Mouse (Mus musculus): ENCODE data around the gene Hsf2bp. TPM values are rescaled to one million over a fixed set of nuclear protein-coding genes. Genes with fewer than 3 reads are reported as not detected.

Gene Hsf2bp
- total and polyA plus RNA-seq, 3 experiments: 0.34 to 1.0 (median 0.75) TPM

- no peak overlapping the region for H3K4me2 ChIP-seq (ENCODE audit: insufficient read depth, low read depth, poor library complexity, severe bottlenecking)
- peaks cover 92 to 100% of the 10 kb centered on the region in 2 experiments for H3K36me3 ChIP-seq (replicated peaks in 1 of 2; ENCODE audit: control insufficient read depth in 1 of 2, insufficient read depth in 1 of 2, low read length in 1 of 2)
- TF ChIP-seq ZMIZ1 (IDR thresholded peaks at IDR 0.05; ENCODE audit: low read depth, low read length) (no peak), USF1 (IDR thresholded peaks at IDR 0.05; ENCODE audit: low read depth, low read length) (no peak), KAT2A (IDR thresholded peaks at IDR 0.05; ENCODE audit: insufficient replicate concordance, low read length) (no peak), MEF2A (IDR thresholded peaks at IDR 0.05; ENCODE audit: borderline replicate concordance, low read depth, low read length) (no peak), CHD1 (IDR thresholded peaks at IDR 0.05; ENCODE audit: low read depth, low read length) (no peak), E2F4 (IDR thresholded peaks at IDR 0.05; ENCODE audit: insufficient replicate concordance, low read depth, low read length) (no peak), UBTF (IDR thresholded peaks at IDR 0.05; ENCODE audit: low read depth, low read length) (no peak), SMC3 (IDR thresholded peaks at IDR 0.05; ENCODE audit: low read depth, low read length) (no peak), NELFE (IDR thresholded peaks at IDR 0.05; ENCODE audit: low read depth, low read length) (no peak), MYC (IDR thresholded peaks at IDR 0.05; ENCODE audit: low read depth, low read length) (no peak), BHLHE40 (IDR thresholded peaks at IDR 0.05; ENCODE audit: low read depth, low read length) (no peak), TCF12 (IDR thresholded peaks at IDR 0.05; ENCODE audit: low read depth, low read length) (no peak), ETS1 (conservative IDR thresholded peaks at IDR 0.05; ENCODE audit: low read depth, low read length) (no peak), POLR2AphosphoS2 (IDR thresholded peaks at IDR 0.05; ENCODE audit: low read depth, low read length) (no peak), IRF4 (IDR thresholded peaks at IDR 0.05; ENCODE audit: low read depth, low read length) (no peak), MAZ (IDR thresholded peaks at IDR 0.05; ENCODE audit: low read depth, low read length) (no peak), USF2 (conservative IDR thresholded peaks at IDR 0.05; ENCODE audit: low read depth, low read length) (no peak), TBP (conservative IDR thresholded peaks at IDR 0.05; ENCODE audit: low read depth, low read length) (no peak)
- H3K27ac ChIP-seq (ENCODE audit: insufficient read depth, low read depth): no peak overlapping the region
- no peaks in the 10 kb centered on the region; the same call in 1 of the 2 replicates for H3K79me2 ChIP-seq (replicated peaks; ENCODE audit: control insufficient read depth, extremely low read depth, insufficient read depth, poor library complexity, severe bottlenecking)
- DNase-seq (ENCODE audit: extremely low read depth): no peak
- dilution Hi-C loops (cut with MboI; ENCODE audit: extremely low pct_ligation_motif_present, extremely low pct_unique_long_range_greater_than_20kb, low sequenced_read_pairs) (no loop called here), in situ Hi-C loops (cut with MboI; ENCODE audit: low pct_ligation_motif_present, low pct_unique_long_range_greater_than_20kb, low sequenced_read_pairs) (no loop called here)
- no peaks in the 10 kb centered on the region for H3K9me3 ChIP-seq (replicated peaks; ENCODE audit: low read length)
- no peaks in the 10 kb centered on the region for H3K27me3 ChIP-seq (replicated peaks)
- H3K4me1 ChIP-seq (ENCODE audit: control insufficient read depth in 1 of 2, insufficient read depth in 2 of 2): no peaks in the 10 kb centered on the region
- H3K4me3 ChIP-seq (replicated peaks in 1 of 3; ENCODE audit: low read depth in 2 of 3, low read length in 2 of 3, poor library complexity in 1 of 3): no peak overlapping the region
- no peak overlapping the region for H3K9ac ChIP-seq (ENCODE audit: insufficient read depth, low read depth)
These were observed 17.5 kb upstream of the Hsf2bp start for GRCm38 (mm10) chr17:32053677-32054076.

DNA sequence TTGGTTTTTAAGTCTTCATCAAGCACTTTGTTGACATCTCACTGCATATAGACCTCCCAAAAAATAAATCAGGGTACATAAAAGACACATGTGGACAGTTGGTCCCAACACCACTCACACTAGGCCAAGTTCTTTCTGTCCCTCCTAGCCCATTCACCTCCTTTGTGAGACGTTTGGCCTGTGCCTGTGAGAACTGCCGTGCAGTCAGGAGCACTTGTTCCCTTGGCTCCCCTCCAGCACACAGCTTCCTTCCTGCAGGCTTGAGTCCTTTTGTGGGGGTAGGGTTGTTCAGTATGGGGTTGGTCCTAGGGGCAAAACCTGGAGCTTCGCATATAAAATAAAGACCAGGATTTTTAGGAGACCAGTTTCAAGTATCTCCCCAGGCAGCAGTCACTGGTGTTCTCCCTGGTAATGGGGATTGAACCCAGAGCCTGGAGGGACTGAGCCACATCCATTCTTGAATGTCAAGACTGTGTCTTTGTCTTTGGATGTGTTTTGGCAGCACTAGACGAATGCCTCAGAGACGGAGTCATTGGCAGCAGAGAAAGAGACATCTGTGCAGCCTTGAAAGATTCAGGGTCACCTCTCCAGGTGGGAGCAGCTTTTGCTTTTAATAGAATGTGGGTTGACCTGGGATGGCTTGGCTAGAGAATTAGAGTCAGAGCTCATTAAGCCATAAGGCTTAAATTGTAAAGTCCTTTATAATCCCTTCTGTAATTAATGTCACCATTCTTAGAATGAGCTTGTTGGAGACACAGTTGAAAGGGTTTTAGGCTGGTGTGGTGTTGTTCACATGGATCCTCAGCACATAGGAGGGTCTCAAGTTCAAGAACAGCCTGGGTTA lies 16.3 kb upstream of the Hsf2bp start:
- H3K9me3 ChIP-seq (replicated peaks; ENCODE audit: low read length): no peaks in the 10 kb centered on the region
- H3K4me2 ChIP-seq (ENCODE audit: insufficient read depth, low read depth, poor library complexity, severe bottlenecking): no peak overlapping the region
- TF ChIP-seq MYC (IDR thresholded peaks at IDR 0.05; ENCODE audit: low read depth, low read length) (no peak), CHD1 (IDR thresholded peaks at IDR 0.05; ENCODE audit: low read depth, low read length) (no peak), POLR2AphosphoS2 (IDR thresholded peaks at IDR 0.05; ENCODE audit: low read depth, low read length) (0 out of 2 replicates have a peak, but pooled peaks have one; percentile 32)
- no peak for DNase-seq (ENCODE audit: extremely low read depth)
- H3K27me3 ChIP-seq (replicated peaks): no peaks in the 10 kb centered on the region
- H3K4me3 ChIP-seq (replicated peaks in 1 of 3; ENCODE audit: low read depth in 2 of 3, low read length in 2 of 3, poor library complexity in 1 of 3): no peak overlapping the region
- H3K9ac ChIP-seq (ENCODE audit: insufficient read depth, low read depth): no peak overlapping the region
- dilution Hi-C loops (cut with MboI; ENCODE audit: extremely low pct_ligation_motif_present, extremely low pct_unique_long_range_greater_than_20kb, low sequenced_read_pairs) (no loop called here), in situ Hi-C loops (cut with MboI; ENCODE audit: low pct_ligation_motif_present, low pct_unique_long_range_greater_than_20kb, low sequenced_read_pairs) (no loop called here)
- H3K36me3 ChIP-seq (replicated peaks in 1 of 2; ENCODE audit: control insufficient read depth in 1 of 2, insufficient read depth in 1 of 2, low read length in 1 of 2): peaks cover 91 to 100% of the 10 kb centered on the region in 2 experiments
- no peaks in the 10 kb centered on the region for H3K4me1 ChIP-seq (ENCODE audit: control insufficient read depth in 1 of 2, insufficient read depth in 2 of 2)
- no peaks in the 10 kb centered on the region; the same call in 1 of the 2 replicates for H3K79me2 ChIP-seq (replicated peaks; ENCODE audit: control insufficient read depth, extremely low read depth, insufficient read depth, poor library complexity, severe bottlenecking)
- H3K27ac ChIP-seq (ENCODE audit: insufficient read depth, low read depth): no peak overlapping the region

Measured in CH12.LX (cell line).